Mouse (Mus musculus) MEL (cell line): ENCODE measurements around the gene Tollip. TPM values are rescaled to one million over a fixed set of nuclear protein-coding genes. Genes with fewer than 3 reads are reported as not detected.

Source experiments
- DNase-seq: peaks from one replicate; pipeline ENCODE4 v3.0.0; 2011; ENCODE audit warnings: low read depth, low spot score
- H3K27ac ChIP-seq: 2 replicates; pipeline ENCODE4 v1.5.1; 2012; ENCODE audit warnings: low read depth, mild to moderate bottlenecking, control low read depth, low read length, moderate library complexity; ENCODE audit not compliant: control insufficient read depth
- H3K27me3 ChIP-seq, 2 experiments: fragments of 150-350 bp in 1 of 2; sonication (generic) in 1 of 2; 2 replicates each; pipeline ENCODE4 v1.6.1; 2012; ENCODE audit warnings: low read length in 2 of 2, mild to moderate bottlenecking in 2 of 2, improper control_type of control experiment in 1 of 2, moderate library complexity in 1 of 2; ENCODE audit not compliant: insufficient read depth in 2 of 2, control insufficient read depth in 1 of 2
- H3K36me3 ChIP-seq, 2 experiments: 2 replicates each; pipeline ENCODE4 v1.6.1; 2012 to 2014; ENCODE audit warnings: low read length in 2 of 2, improper control_type of control experiment in 1 of 2, inconsistent platforms in 1 of 2, mild to moderate bottlenecking in 1 of 2; ENCODE audit not compliant: insufficient read depth in 2 of 2, control insufficient read depth in 1 of 2
- H3K4me1 ChIP-seq, 2 experiments: fragments of 150-350 bp in 1 of 2; sonication (generic) in 1 of 2; 2 replicates each; pipeline ENCODE4 v1.6.1; 2012; ENCODE audit warnings: low read length in 2 of 2, improper control_type of control experiment in 1 of 2, mild to moderate bottlenecking in 1 of 2; ENCODE audit not compliant: insufficient read depth in 2 of 2, control insufficient read depth in 1 of 2
- H3K4me3 ChIP-seq, 2 experiments: fragments of 150-350 bp in 1 of 2; sonication (generic) in 1 of 2; 2 replicates each; pipeline ENCODE4 v1.5.1; 2012; ENCODE audit warnings: low read depth in 2 of 2, low read length in 2 of 2, mild to moderate bottlenecking in 2 of 2, moderate library complexity in 2 of 2, control low read depth in 1 of 2, improper control_type of control experiment in 1 of 2; ENCODE audit not compliant: control insufficient read depth in 1 of 2, insufficient read depth in 1 of 2
- H3K79me2 ChIP-seq: 2 replicates; pipeline ENCODE4 v1.6.1; 2012; ENCODE audit warnings: mild to moderate bottlenecking, low read length, moderate library complexity; ENCODE audit not compliant: control insufficient read depth, poor library complexity, insufficient read depth
- H3K9ac ChIP-seq: 2 replicates; pipeline ENCODE4 v1.6.1; 2012; ENCODE audit warnings: low read depth, mild to moderate bottlenecking, control low read depth, low read length, moderate library complexity; ENCODE audit not compliant: control insufficient read depth, poor library complexity, severe bottlenecking
- H3K9me3 ChIP-seq: fragments of 150-350 bp; sonication (generic); replicated peaks from 2 replicates; pipeline ENCODE4 v1.6.1; 2012; ENCODE audit warnings: mild to moderate bottlenecking, low read length, improper control_type of control experiment, moderate library complexity; ENCODE audit not compliant: insufficient read depth
- CTCF ChIP-seq, 3 experiments: IDR thresholded peaks in 2 of 3; conservative IDR thresholded peaks in 1 of 3; 2 replicates each; pipeline ENCODE4 v1.5.1; 2011 to 2012; ENCODE audit warnings: low read length in 3 of 3, low read depth in 2 of 3, mild to moderate bottlenecking in 2 of 3, improper control_type of control experiment in 1 of 3, inconsistent platforms in 1 of 3, mixed read lengths in 1 of 3, moderate library complexity in 1 of 3; ENCODE audit not compliant: control insufficient read depth in 1 of 3, insufficient read depth in 1 of 3, poor library complexity in 1 of 3, severe bottlenecking in 1 of 3
- SIN3A ChIP-seq: IDR thresholded peaks from 2 replicates; pipeline ENCODE4 v1.6.1; 2012; ENCODE audit warnings: low read length, improper control_type of control experiment, inconsistent platforms
- polyA plus RNA-seq, 2 experiments: library from polyadenylated mRNA; stranded (reverse) in 1 of 2; unstranded in 1 of 2; fragments of >175 nt in 1 of 2; fragments of >200 nt in 1 of 2; gene quantifications; 2 replicates each; pipeline versions ENCODE4 v1.2.1 to v1.2.4; 2012; ENCODE audit warnings: low replicate concordance in 2 of 2, low read depth in 1 of 2; ENCODE audit not compliant: insufficient read length in 2 of 2, insufficient read depth in 1 of 2, missing spikeins in 1 of 2
- total RNA-seq: library from RNA; depleted of rRNA; stranded (reverse); fragments of 300-350 nt; gene quantifications from 2 replicates; pipeline ENCODE4 v1.2.3, GENCODE M21; 2012; rRNA removed

The Tollip gene
- total and polyA plus RNA-seq, 3 experiments, result 35.6 to 63.8 (median 53.4) TPM

DNA sequence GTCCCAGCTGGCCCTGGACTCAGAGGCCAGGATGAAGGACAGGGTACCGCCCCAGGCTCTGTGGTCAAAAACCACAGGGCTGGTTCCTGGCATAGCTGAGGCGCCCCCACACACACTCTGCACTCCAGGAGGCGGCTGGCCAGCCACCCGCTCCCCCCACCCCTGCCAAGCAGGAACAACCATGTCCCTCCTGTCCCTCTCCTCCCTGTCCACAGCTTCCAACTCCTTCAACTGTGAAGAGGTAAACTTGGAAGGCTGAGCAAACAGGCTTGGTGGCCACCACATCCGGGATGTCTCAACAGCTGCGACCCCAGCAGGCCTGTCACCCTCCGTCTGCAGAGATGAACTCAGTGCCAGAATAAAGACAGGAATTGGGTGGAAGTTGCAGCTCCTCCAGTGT is 82.4 kb downstream of the Tollip start:
- Histone ChIP-seq H3K79me2 (no peaks in the 10 kb centered on the region), H3K4me3 (no peak overlapping the region), H3K27me3 (peaks cover 4% of the 10 kb centered on the region in 2 experiments; a peak in 3 of 4 replicates), H3K36me3 (no peaks in the 10 kb centered on the region), H3K4me1 (no peaks in the 10 kb centered on the region), H3K27ac (no peak overlapping the region), H3K9ac (no peak overlapping the region), H3K9me3 (no peaks in the 10 kb centered on the region)
- no peak for TF ChIP-seq SIN3A
- no peak for TF ChIP-seq CTCF (IDR thresholded peaks at IDR 0.05 in 2 of 3, conservative IDR thresholded peaks at IDR 0.05 in 1 of 3; ENCODE audit: control insufficient read depth in 1 of 3, insufficient read depth in 1 of 3, low read depth in 2 of 3, low read length in 3 of 3, poor library complexity in 1 of 3, severe bottlenecking in 1 of 3)
- DNase-seq, result no peak

Other genes starting within 250 kb of the Tollip start
- not detected in 2 replicates for gene Muc2, start 228.2 kb downstream of the Tollip start, total RNA-seq
- under 1 TPM in 1 of 2 experiments, not detected in 1; 0.04 TPM for gene Muc2, start 228.2 kb downstream of the Tollip start, polyA plus RNA-seq
- not detected in 2 replicates for gene Muc5ac, start 129.5 kb downstream of the Tollip start, total RNA-seq
- not detected for gene Muc5ac, start 129.5 kb downstream of the Tollip start, polyA plus RNA-seq
- not detected in 2 replicates for gene Muc5b, start 79.4 kb downstream of the Tollip start, total RNA-seq
- gene Muc5b, start 79.4 kb downstream of the Tollip start, polyA plus RNA-seq, result under 1 TPM in 1 of 2 experiments, not detected in 1; 0.01 TPM
- gene Brsk2, start 31.2 kb upstream of the Tollip start, total RNA-seq, result 0.19 and 0.39 TPM in 2 replicates
- gene Brsk2, start 31.2 kb upstream of the Tollip start, polyA plus RNA-seq, result under 1 TPM in 1 of 2 experiments, not detected in 1; 0.13 TPM
- gene Mob2, start 142.6 kb upstream of the Tollip start, total RNA-seq, result 33.6 and 33.9 TPM in 2 replicates
- gene Mob2, start 142.6 kb upstream of the Tollip start, polyA plus RNA-seq, result 10 to 100 TPM in 1 of 2 experiments, not detected in 1; 45.2 TPM
- 0.20 and 0.23 TPM in 2 replicates for gene Dusp8, start 177.3 kb upstream of the Tollip start, total RNA-seq
- under 1 TPM in 1 of 2 experiments, not detected in 1; 0.31 TPM for gene Dusp8, start 177.3 kb upstream of the Tollip start, polyA plus RNA-seq
- not detected in 2 replicates for gene Gm45618, start 202.2 kb upstream of the Tollip start, total RNA-seq
- gene Gm45618, start 202.2 kb upstream of the Tollip start, polyA plus RNA-seq, result not detected
- gene Gm39115, start 217.5 kb upstream of the Tollip start, total RNA-seq, result not detected in 2 replicates
- gene Gm39115, start 217.5 kb upstream of the Tollip start, polyA plus RNA-seq, result not detected
- gene Gm45337, start 226.1 kb upstream of the Tollip start, total RNA-seq, result not detected in 2 replicates
- gene Gm45337, start 226.1 kb upstream of the Tollip start, polyA plus RNA-seq, result not detected
- not detected in 2 replicates for gene Gm29735, start 238.6 kb upstream of the Tollip start, total RNA-seq
- not detected for gene Gm29735, start 238.6 kb upstream of the Tollip start, polyA plus RNA-seq
- not detected in 2 replicates for gene Gm4553, start 247.2 kb upstream of the Tollip start, total RNA-seq
- not detected for gene Gm4553, start 247.2 kb upstream of the Tollip start, polyA plus RNA-seq